Mouse (Mus musculus) erythroblast, embryonic 14.5 days (primary cell): ENCODE measurements around the gene Fbn1.

ENCODE experiments used
- GATA1 ChIP-seq: IDR thresholded peaks from 2 replicates; pipeline ENCODE4 v1.6.1; 2012; ENCODE audit warnings: low read length, inconsistent platforms, mixed read lengths
- TAL1 ChIP-seq: IDR thresholded peaks from 3 replicates; pipeline ENCODE4 v1.6.1; 2012; ENCODE audit warnings: low read length, inconsistent platforms, mixed read lengths

DNA sequence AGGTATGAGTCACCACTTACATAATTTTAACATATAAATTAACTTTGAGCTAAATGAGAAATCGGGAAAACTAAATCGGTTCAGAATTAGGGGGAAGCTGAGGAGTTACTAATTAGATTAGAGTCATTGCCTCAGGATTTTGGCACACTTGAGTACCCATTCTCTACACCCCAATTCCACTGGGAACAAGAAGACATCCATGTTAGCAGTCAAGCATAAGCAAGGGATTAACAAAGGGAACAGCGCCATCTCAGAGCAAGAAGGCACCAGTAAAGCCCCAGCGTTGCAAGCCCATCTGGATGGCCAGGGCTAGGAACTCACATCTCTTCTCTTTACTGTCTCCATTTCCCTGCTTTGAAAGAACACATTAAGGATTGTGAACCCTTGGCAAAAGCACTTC, 222.0 kb downstream of the Fbn1 start:
- TF ChIP-seq GATA1: no peak
- TF ChIP-seq TAL1: no peak
